Mouse (Mus musculus): Measurements from ENCODE around the gene Rab3il1.

DNA sequence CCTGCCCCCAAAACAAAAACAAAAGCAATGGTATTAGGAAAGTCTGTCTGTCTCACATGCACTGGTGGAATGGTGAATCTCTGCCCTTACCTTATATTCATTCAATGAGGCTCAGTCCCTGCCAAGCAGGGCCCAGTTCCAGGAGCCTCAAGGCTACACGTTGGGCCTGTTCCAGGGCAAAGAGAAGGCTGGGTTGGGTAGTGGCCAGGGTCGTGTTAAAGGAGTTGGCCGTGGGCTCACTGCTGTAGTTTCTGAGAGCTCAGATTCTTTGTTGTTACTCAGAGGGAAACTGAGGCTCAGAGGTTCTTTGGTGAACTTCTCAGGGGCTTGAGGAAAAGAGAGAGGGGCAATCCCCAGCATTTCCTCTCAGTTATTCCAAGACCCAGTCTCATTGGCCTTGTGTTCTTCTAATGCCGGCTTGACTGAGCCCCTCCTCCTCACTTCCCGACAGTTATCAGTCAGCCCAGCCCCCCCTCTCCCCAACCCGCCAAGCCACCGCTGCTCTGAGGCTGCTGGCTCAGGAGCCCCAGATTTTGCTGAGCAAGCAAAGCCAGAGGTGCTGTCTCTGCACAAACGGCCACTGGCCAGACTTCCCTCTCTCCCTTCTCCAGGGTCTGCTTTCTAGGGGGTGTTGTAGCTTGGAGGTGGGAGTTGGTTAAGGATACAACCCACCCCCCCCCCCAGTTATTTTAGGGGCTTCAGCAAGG, 23.9 kb downstream of the Rab3il1 start:
- TF ChIP-seq POLR2A (IDR thresholded peaks at IDR 0.05; ENCODE audit: low read depth, low read length) (no peak), CTCF (conservative IDR thresholded peaks at IDR 0.05; ENCODE audit: insufficient read depth, insufficient read length, low read depth, low read length) (no peak)
